Mouse (Mus musculus) cerebellum, adult 18-20 months (tissue): ENCODE data around the gene Mast4.

ENCODE experiments used
- DNase-seq, 2 experiments: peaks; one replicate each; pipeline ENCODE4 v3.0.0; 2021

Mast4 gene

GRCm38 (mm10) chr13:102774786-102775201 is 559.5 kb downstream of the Mast4 start:
- DNase-seq, result no peak

GRCm38 (mm10) chr13:102773169-102773568 is 561.1 kb downstream of the Mast4 start:
- no peak for DNase-seq

- no peak for DNase-seq
These were observed 564.1 kb downstream of the Mast4 start for GRCm38 (mm10) chr13:102770194-102770593.

- DNase-seq, result no peak
These were observed 565.8 kb downstream of the Mast4 start for GRCm38 (mm10) chr13:102768512-102768911.

- DNase-seq, result no peak
These were observed 567.2 kb downstream of the Mast4 start for GRCm38 (mm10) chr13:102767110-102767509.

GRCm38 (mm10) chr13:102765216-102765615 is 569.1 kb downstream of the Mast4 start:
- no peak for DNase-seq

GRCm38 (mm10) chr13:102764218-102764617 is 570.1 kb downstream of the Mast4 start:
- no peak for DNase-seq

- DNase-seq, result no peak
These were observed 572.1 kb downstream of the Mast4 start for GRCm38 (mm10) chr13:102762203-102762602.

GRCm38 (mm10) chr13:102761410-102761809 is 572.9 kb downstream of the Mast4 start:
- no peak for DNase-seq

- no peak for DNase-seq
These were observed 576.3 kb downstream of the Mast4 start for GRCm38 (mm10) chr13:102758021-102758420.

- DNase-seq, result no peak
These were observed 578.2 kb downstream of the Mast4 start for GRCm38 (mm10) chr13:102756071-102756470.

- DNase-seq, result no peak
These were observed 579.2 kb downstream of the Mast4 start for GRCm38 (mm10) chr13:102755124-102755523.

- no peak for DNase-seq
These were observed 580.4 kb downstream of the Mast4 start for GRCm38 (mm10) chr13:102753714-102754556.

- no peak for DNase-seq
These were observed 584.4 kb downstream of the Mast4 start for GRCm38 (mm10) chr13:102749891-102750290.

- no peak for DNase-seq
These were observed 585.1 kb downstream of the Mast4 start for GRCm38 (mm10) chr13:102749194-102749593.

GRCm38 (mm10) chr13:102746803-102747561 is 587.3 kb downstream of the Mast4 start:
- DNase-seq, result no peak

- DNase-seq, result no peak
These were observed 588.5 kb downstream of the Mast4 start for GRCm38 (mm10) chr13:102745626-102746342.

- no peak for DNase-seq
These were observed 589.1 kb downstream of the Mast4 start for GRCm38 (mm10) chr13:102745270-102745600.

- peak; percentile 28 to 47 for DNase-seq
These were observed 589.6 kb downstream of the Mast4 start for GRCm38 (mm10) chr13:102744481-102745269.

- DNase-seq, result no peak
These were observed 594.4 kb downstream of the Mast4 start for GRCm38 (mm10) chr13:102739720-102740535.

GRCm38 (mm10) chr13:102737811-102738210 is 596.5 kb downstream of the Mast4 start:
- no peak for DNase-seq

GRCm38 (mm10) chr13:102733063-102733462 is 601.2 kb downstream of the Mast4 start:
- no peak for DNase-seq
